ENCODE assay signal across 10 mouse cellular contexts in genomic region chr3:107103041-107103440, GRCm38 (mm10). TPM values are rescaled to one million over a fixed set of nuclear protein-coding genes. Genes with fewer than 3 reads are reported as not detected.
DNase-seq lines count a peak whose midpoint lies in the region; ATAC-seq and TF ChIP-seq lines count a peak whose summit lies in the region.
"Had no signal": no experiment of that assay in that cellular context is flagged by ENCODE, and none has a peak within 500 bp of the region (broad histone marks: within the 10 kb centered on the region; RNA-seq: fewer than 3 reads in every experiment).

No protein-coding gene starts in this region.

- 58% methylated on average over 7 of the region's 7 CpGs for WGBS in lung, embryonic 14.5 days
- WGBS in hindbrain, embryonic 14.5 days, result 76% methylated on average over 7 of the region's 7 CpGs
- 59% methylated on average over 7 of the region's 7 CpGs for WGBS in neural tube, embryonic 13.5 days

- H3K4me1 ChIP-seq in lung, embryonic 14.5 days (ENCODE audit: insufficient read depth), result 0 out of 2 replicates have a peak, but pooled peaks cover 3% of the 10 kb centered on the region
- peaks cover 15% of the 10 kb centered on the region for H3K4me1 ChIP-seq in hindbrain, embryonic 14.5 days (replicated peaks; ENCODE audit: control insufficient read depth, insufficient read depth, low read length)
- H3K4me1 ChIP-seq in neural tube, embryonic 13.5 days (replicated peaks), result peaks cover 44% of the 10 kb centered on the region

- peak overlapping the region; percentile 95; the same call in 1 of the 2 replicates for H3K4me2 ChIP-seq in lung, embryonic 14.5 days
- peak overlapping the region; percentile 88 for H3K4me2 ChIP-seq in hindbrain, embryonic 14.5 days (replicated peaks)
- H3K4me2 ChIP-seq in neural tube, embryonic 13.5 days, result peak overlapping the region; percentile 89

- no peaks in the 10 kb centered on the region for H3K36me3 ChIP-seq in lung, embryonic 14.5 days (ENCODE audit: insufficient read depth)
- H3K36me3 ChIP-seq in hindbrain, embryonic 14.5 days (replicated peaks; ENCODE audit: control insufficient read depth, insufficient read depth), result 0 out of 2 replicates have a peak, but pooled peaks cover 3% of the 10 kb centered on the region
- H3K36me3 ChIP-seq in neural tube, embryonic 13.5 days, result 0 out of 2 replicates have a peak, but pooled peaks cover 10% of the 10 kb centered on the region

- peak; percentile 49 for DNase-seq in cerebellum, adult 11-12 months
- no peak for DNase-seq in cerebellum, postnatal 4 days (ENCODE audit: low spot score in 2 of 2)
- DNase-seq in lung, embryonic 14.5 days, result no peak
- no peak for DNase-seq in lung, postnatal 14 days
- DNase-seq in hindbrain, embryonic 14.5 days (ENCODE audit: low spot score), result no peak
- DNase-seq in layer of hippocampus, adult 9-10 months (ENCODE audit: low spot score), result no peak
- DNase-seq in layer of hippocampus, adult 18-20 months (ENCODE audit: low spot score in 2 of 2), result no peak
- DNase-seq: thymus, adult 18-20 months had no signal

- peaks cover 45% of the 10 kb centered on the region for H3K27me3 ChIP-seq in lung, embryonic 14.5 days (ENCODE audit: insufficient read depth, low read length)
- no peaks in the 10 kb centered on the region; the same call in 1 of the 2 replicates for H3K27me3 ChIP-seq in hindbrain, embryonic 14.5 days (ENCODE audit: control insufficient read depth, insufficient read depth, low read length)
- H3K27me3 ChIP-seq in neural tube, embryonic 13.5 days, result peaks cover 35% of the 10 kb centered on the region

- ATAC-seq in lung, embryonic 14.5 days (ENCODE audit: insufficient read depth), result no peak
- no peak for ATAC-seq in hindbrain, embryonic 14.5 days (ENCODE audit: low FRiP score)
- no peak for ATAC-seq in neural tube, embryonic 13.5 days (ENCODE audit: low read depth)

- no peak overlapping the region for H3K27ac ChIP-seq in lung, embryonic 14.5 days (ENCODE audit: low read depth)
- no peak overlapping the region for H3K27ac ChIP-seq in hindbrain, embryonic 14.5 days
- H3K27ac ChIP-seq in neural tube, embryonic 13.5 days (replicated peaks), result peak overlapping the region; percentile 90; the same call in 1 of the 2 replicates

- no peaks in the 10 kb centered on the region for H3K9me3 ChIP-seq in lung, embryonic 14.5 days (ENCODE audit: low read depth, low read length)
- H3K9me3 ChIP-seq in hindbrain, embryonic 14.5 days (ENCODE audit: control insufficient read depth, low read length), result no peaks in the 10 kb centered on the region
- H3K9me3 ChIP-seq in neural tube, embryonic 13.5 days, result no peaks in the 10 kb centered on the region

- H3K9ac ChIP-seq in lung, embryonic 14.5 days, result no peak overlapping the region
- H3K9ac ChIP-seq in hindbrain, embryonic 14.5 days, result peak overlapping the region; percentile 81
- H3K9ac ChIP-seq in neural tube, embryonic 13.5 days, result peak overlapping the region; percentile 86

- TF ChIP-seq CTCF in lung, embryonic 14.5 days (IDR thresholded peaks at IDR 0.05; ENCODE audit: low read depth), result no peak

- H3K4me3 ChIP-seq in lung, embryonic 14.5 days (ENCODE audit: low read depth, low read length), result no peak overlapping the region
- peak overlapping the region; percentile 74 for H3K4me3 ChIP-seq in hindbrain, embryonic 14.5 days (replicated peaks; ENCODE audit: low read length)
- H3K4me3 ChIP-seq in neural tube, embryonic 13.5 days, result peak overlapping the region; percentile 70

RNA-seq across cellular contexts. Expression of gene Kcna2, which starts 2.1 kb away (rescaled TPM):
- polyA plus RNA-seq in lung, embryonic 14.5 days (2014; fragmentation: Nextera tagmentation; extraction: Ambion mirVana), result 0.42 and 0.51 TPM in 2 replicates
- polyA plus RNA-seq in hindbrain, embryonic 14.5 days (2014; fragmentation: Nextera tagmentation; extraction: Ambion mirVana), result 1.9 and 2.0 TPM in 2 replicates
- 1.5 and 1.9 TPM in 2 replicates for polyA plus RNA-seq in neural tube, embryonic 13.5 days (2015; fragmentation: Nextera tagmentation; extraction: Ambion mirVana)
- 10 to 100 TPM; 88.7 to 90.1 TPM for total RNA-seq in layer of hippocampus, adult 18-20 months (2021)
- total RNA-seq: megakaryocyte progenitor cell, adult 5-6 weeks had no signal
